8 mouse cellular contexts compared by ENCODE assay signal in the genomic region with DNA sequence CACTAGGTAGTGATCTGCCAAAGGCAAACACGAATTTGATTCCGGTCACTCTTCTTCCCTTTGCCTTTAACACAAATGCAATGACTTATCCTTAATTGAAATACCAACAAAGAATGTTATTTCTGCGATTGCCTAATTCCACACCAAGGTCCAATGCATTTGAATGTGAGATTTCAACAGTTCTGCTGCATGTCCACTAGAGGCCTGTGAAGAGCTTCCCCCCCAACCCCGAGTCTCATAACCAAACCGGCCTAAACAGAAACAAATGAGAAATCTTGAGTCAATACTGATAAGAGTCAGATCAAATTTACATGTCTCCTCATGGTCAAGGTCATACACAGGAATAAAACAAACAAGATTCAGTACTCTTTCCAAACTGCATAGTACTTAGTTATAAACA.
A peak's percentile ranks its signal among the peaks of the same experiment; 100 is the strongest.
DNase-seq lines count a peak whose midpoint lies in the region; ATAC-seq and TF ChIP-seq lines count a peak whose summit lies in the region.

No protein-coding gene starts in this region.

- H3K27ac ChIP-seq in forebrain, embryonic 13.5 days: no peak overlapping the region
- peak overlapping the region; percentile 72 for H3K27ac ChIP-seq in intestine, embryonic 14.5 days (ENCODE audit: low read depth)
- peak overlapping the region; percentile 89 for H3K27ac ChIP-seq in lung, embryonic 15.5 days
- peak overlapping the region; percentile 50 for H3K27ac ChIP-seq in stomach, postnatal 0 days (replicated peaks)

- peaks cover 21% of the 10 kb centered on the region for H3K4me1 ChIP-seq in forebrain, embryonic 13.5 days
- peaks cover 25% of the 10 kb centered on the region for H3K4me1 ChIP-seq in intestine, embryonic 14.5 days (replicated peaks; ENCODE audit: control insufficient read depth, insufficient read depth, low read length)
- H3K4me1 ChIP-seq in lung, embryonic 15.5 days: peaks cover 41% of the 10 kb centered on the region
- H3K4me1 ChIP-seq in stomach, postnatal 0 days (replicated peaks; ENCODE audit: control insufficient read depth, insufficient read depth): 0 out of 2 replicates have a peak, but pooled peaks cover 6% of the 10 kb centered on the region

- intact Hi-C loops in gastrocnemius, postnatal 36 days (cut with DNase I): loop anchor here (5.0 kb wide), 2 partner anchors 45 to 225 kb away; no protein-coding TSS in a partner anchor

- no peaks in the 10 kb centered on the region for H3K27me3 ChIP-seq in forebrain, embryonic 13.5 days
- H3K27me3 ChIP-seq in intestine, embryonic 14.5 days (replicated peaks; ENCODE audit: control insufficient read depth, insufficient read depth, low read length): no peaks in the 10 kb centered on the region
- no peaks in the 10 kb centered on the region for H3K27me3 ChIP-seq in lung, embryonic 15.5 days
- no peaks in the 10 kb centered on the region for H3K27me3 ChIP-seq in stomach, postnatal 0 days (ENCODE audit: control insufficient read depth, insufficient read depth, low read length)

- no peaks in the 10 kb centered on the region for H3K9me3 ChIP-seq in forebrain, embryonic 13.5 days (replicated peaks)
- H3K9me3 ChIP-seq in intestine, embryonic 14.5 days (ENCODE audit: control insufficient read depth, low read length): no peaks in the 10 kb centered on the region
- H3K9me3 ChIP-seq in lung, embryonic 15.5 days: no peaks in the 10 kb centered on the region
- no peaks in the 10 kb centered on the region for H3K9me3 ChIP-seq in stomach, postnatal 0 days (ENCODE audit: control insufficient read depth, low read length)

- H3K36me3 ChIP-seq in forebrain, embryonic 13.5 days (ENCODE audit: poor library complexity, severe bottlenecking): no peaks in the 10 kb centered on the region
- H3K36me3 ChIP-seq in intestine, embryonic 14.5 days (ENCODE audit: control insufficient read depth, insufficient read depth, low read length): no peaks in the 10 kb centered on the region
- H3K36me3 ChIP-seq in lung, embryonic 15.5 days: no peaks in the 10 kb centered on the region
- no peaks in the 10 kb centered on the region for H3K36me3 ChIP-seq in stomach, postnatal 0 days (ENCODE audit: control insufficient read depth, insufficient read depth, low read length)

- WGBS in forebrain, embryonic 13.5 days: 47% methylated on average over 5 of the region's 5 CpGs
- WGBS in intestine, embryonic 14.5 days: 28% methylated on average over 5 of the region's 5 CpGs
- 28% methylated on average over 5 of the region's 5 CpGs for WGBS in lung, embryonic 15.5 days
- WGBS in stomach, postnatal 0 days: 25% methylated on average over 5 of the region's 5 CpGs

- no peak overlapping the region for H3K4me2 ChIP-seq in forebrain, embryonic 13.5 days
- no peak overlapping the region for H3K4me2 ChIP-seq in intestine, embryonic 14.5 days (ENCODE audit: low read length)
- H3K4me2 ChIP-seq in lung, embryonic 15.5 days: peak overlapping the region; percentile 1; the same call in 1 of the 2 replicates
- H3K4me2 ChIP-seq in stomach, postnatal 0 days (replicated peaks; ENCODE audit: low read depth): no peak overlapping the region

- peak; percentile 39 for DNase-seq in gastrocnemius, adult 18-20 months (ENCODE audit: low spot score)
- DNase-seq in gastrocnemius, postnatal 36 days: no peak
- peak; percentile 13 for DNase-seq in ZHBTc4 (ENCODE audit: low read depth, low spot score)
- no peak for DNase-seq in intestine, embryonic 14.5 days (ENCODE audit: low spot score)
- peak; percentile 60 for DNase-seq in stomach, postnatal 0 days (ENCODE audit: low spot score)
- no peak for DNase-seq in urinary bladder, postnatal 4 days (ENCODE audit: low spot score in 2 of 2)

- peak; percentile 19 for TF ChIP-seq EP300 in stomach, postnatal 0 days (optimal IDR thresholded peaks at IDR 0.05)

- H3K4me3 ChIP-seq in forebrain, embryonic 13.5 days: no peak overlapping the region
- no peak overlapping the region for H3K4me3 ChIP-seq in intestine, embryonic 14.5 days (ENCODE audit: low read depth, low read length)
- no peak overlapping the region for H3K4me3 ChIP-seq in lung, embryonic 15.5 days
- no peak overlapping the region for H3K4me3 ChIP-seq in stomach, postnatal 0 days (ENCODE audit: low read depth, low read length)

- ATAC-seq in forebrain, embryonic 13.5 days: peak; percentile 65
- ATAC-seq in intestine, embryonic 14.5 days (replicated peaks; ENCODE audit: low FRiP score, low TSS enrichment, low read depth): peak; percentile 65; the same call in 1 of the 2 replicates
- ATAC-seq in lung, embryonic 15.5 days (ENCODE audit: borderline replicate concordance, extremely low read depth, low FRiP score, low TSS enrichment): peak; percentile 47; the same call in 1 of the 2 replicates
- ATAC-seq in stomach, postnatal 0 days (ENCODE audit: low FRiP score, low TSS enrichment): peak; percentile 86

- H3K9ac ChIP-seq in forebrain, embryonic 13.5 days: no peak overlapping the region
- no peak overlapping the region for H3K9ac ChIP-seq in intestine, embryonic 14.5 days (ENCODE audit: low read length)
- H3K9ac ChIP-seq in lung, embryonic 15.5 days: no peak overlapping the region
- no peak overlapping the region for H3K9ac ChIP-seq in stomach, postnatal 0 days (ENCODE audit: low read length)

- peak; percentile 95 for TF ChIP-seq CTCF in stomach, postnatal 0 days (IDR thresholded peaks at IDR 0.05; ENCODE audit: low read depth)

Comparison
In these comparisons a context has a peak if more than half of its experiments do, and no peak if none do; other contexts are left out.
1. DNase-seq: peak in gastrocnemius, adult 18-20 months (single experiment), ZHBTc4 (single experiment) and stomach, postnatal 0 days (single experiment); none in gastrocnemius, postnatal 36 days (0 of 2), intestine, embryonic 14.5 days (single experiment) and urinary bladder, postnatal 4 days (0 of 2).
2. Peak in every context shown above with its lines, with median percentiles within 50 percentile points of each other: ATAC-seq.